Mouse (Mus musculus) hindbrain, embryonic 10.5 days (tissue): ENCODE results near the gene Ap1ar. TPM values are rescaled to one million over a fixed set of nuclear protein-coding genes. Genes with fewer than 3 reads are reported as not detected.
"Not testable (repeated sequence)": the region's sequence is repeated elsewhere in the genome, so short reads cannot be mapped to it uniquely, and the experiment has no call there.

ENCODE experiments used
- DNase-seq: peaks from one replicate; pipeline ENCODE4 v3.0.0-alpha.2; 2017; ENCODE audit warnings: low spot score
- H3K27ac ChIP-seq: fragments of 300-500 bp; sonication (generic); 2 replicates; pipeline ENCODE4 v1.5.1; 2016; ENCODE audit warnings: mild to moderate bottlenecking, moderate library complexity
- H3K27me3 ChIP-seq: fragments of 300-500 bp; sonication (generic); 2 replicates; pipeline ENCODE4 v1.6.1; 2016; ENCODE audit warnings: mild to moderate bottlenecking; ENCODE audit not compliant: poor library complexity, insufficient read depth, severe bottlenecking
- H3K36me3 ChIP-seq: fragments of 300-500 bp; sonication (generic); 2 replicates; pipeline ENCODE4 v1.6.1; 2016; ENCODE audit warnings: mild to moderate bottlenecking, moderate library complexity
- H3K4me1 ChIP-seq: fragments of 300-500 bp; sonication (generic); replicated peaks from 2 replicates; pipeline ENCODE4 v1.6.1; 2016; ENCODE audit warnings: mild to moderate bottlenecking
- H3K4me3 ChIP-seq: fragments of 300-500 bp; sonication (generic); 2 replicates; pipeline ENCODE4 v1.5.1; 2016; ENCODE audit warnings: mild to moderate bottlenecking, moderate library complexity
- H3K9me3 ChIP-seq: fragments of 300-500 bp; sonication (generic); 2 replicates; pipeline ENCODE4 v1.6.1; 2016; ENCODE audit warnings: mild to moderate bottlenecking, moderate library complexity
- WGBS: fragments of 180-500 bp; shearing (Covaris S2); methylation state at CpG from one replicate; pipeline ENCODE4 v1.1.7; 2016; 5-methylcytosine and 5-hydroxymethylcytosine counted together
- polyA plus RNA-seq: library from polyadenylated mRNA; unstranded; fragments of >200 nt; fragmentation: Nextera tagmentation; extraction: Ambion mirVana; gene quantifications from 2 replicates; pipeline ENCODE4 v1.2.1, GENCODE M21; 2016

The Ap1ar gene
- polyA plus RNA-seq, 1 experiment from 2014 or later: 56.0 TPM

GRCm38 (mm10) chr3:127789500-127790191, 47.7 kb downstream of the Ap1ar start, which contains the start of gene Tifa:
Gene Tifa, plus strand, starts transcription at chr3:127789805.
- no peaks in the 10 kb centered on the region for H3K9me3 ChIP-seq
- DNase-seq: peak; percentile 64

GRCm38 (mm10) chr3:127788919-127789318, 48.4 kb downstream of the Ap1ar start:
- peaks cover 25% of the 10 kb centered on the region for H3K4me1 ChIP-seq
- 18% methylated on average over 8 of the region's 8 CpGs for WGBS
- peaks cover 67% of the 10 kb centered on the region for H3K27me3 ChIP-seq
- peak overlapping the region; percentile 70 for H3K4me3 ChIP-seq
- H3K36me3 ChIP-seq: no peaks in the 10 kb centered on the region
- DNase-seq: no peak
- no peak overlapping the region for H3K27ac ChIP-seq
- no peaks in the 10 kb centered on the region for H3K9me3 ChIP-seq

More at GRCm38 (mm10) chr3:127789500-127790191, 47.7 kb downstream of the Ap1ar start, which contains the start of gene Tifa:
- H3K4me1 ChIP-seq: peaks cover 25% of the 10 kb centered on the region
- under 1% methylated on average over 44 of the region's 44 CpGs for WGBS
- peaks cover 67% of the 10 kb centered on the region for H3K27me3 ChIP-seq
- H3K36me3 ChIP-seq: no peaks in the 10 kb centered on the region
- H3K4me3 ChIP-seq: peak within 1 kb of the TSS; percentile 70
- H3K27ac ChIP-seq: peak within 1 kb of the TSS; percentile 75

GRCm38 (mm10) chr3:127788038-127788437, 49.3 kb downstream of the Ap1ar start:
- no peak for DNase-seq
- Histone ChIP-seq H3K27ac (no peak overlapping the region), H3K36me3 (no peaks in the 10 kb centered on the region), H3K27me3 (peaks cover 67% of the 10 kb centered on the region), H3K9me3 (0 out of 2 replicates have a peak, but pooled peaks cover 3% of the 10 kb centered on the region), H3K4me1 (peaks cover 25% of the 10 kb centered on the region), H3K4me3 (no peak overlapping the region)
- 41% methylated on average over 7 of the region's 7 CpGs for WGBS

GRCm38 (mm10) chr3:127787032-127787431, 50.3 kb downstream of the Ap1ar start:
- H3K27ac ChIP-seq: no peak overlapping the region
- 0 out of 2 replicates have a peak, but pooled peaks cover 3% of the 10 kb centered on the region for H3K9me3 ChIP-seq
- H3K27me3 ChIP-seq: peaks cover 60% of the 10 kb centered on the region
- H3K4me1 ChIP-seq: peaks cover 25% of the 10 kb centered on the region
- H3K36me3 ChIP-seq: no peaks in the 10 kb centered on the region
- no peak for DNase-seq
- no peak overlapping the region for H3K4me3 ChIP-seq

- H3K4me3 ChIP-seq, H3K4me1 ChIP-seq, DNase-seq, H3K9me3 ChIP-seq, H3K36me3 ChIP-seq, H3K27ac ChIP-seq: not testable (repeated sequence)
- peaks cover 43% of the 10 kb centered on the region for H3K27me3 ChIP-seq
- 95% methylated on average over 8 of the region's 8 CpGs for WGBS
Measured at GRCm38 (mm10) chr3:127783680-127784079, 53.6 kb downstream of the Ap1ar start.

GRCm38 (mm10) chr3:127782921-127783320, 54.4 kb downstream of the Ap1ar start:
- 90% methylated on average over 6 of the region's 6 CpGs for WGBS
- no peak overlapping the region for H3K27ac ChIP-seq
- H3K36me3 ChIP-seq: no peaks in the 10 kb centered on the region
- H3K4me1 ChIP-seq: peaks cover 5% of the 10 kb centered on the region
- DNase-seq: no peak
- H3K4me3 ChIP-seq: no peak overlapping the region
- 0 out of 2 replicates have a peak, but pooled peaks cover 3% of the 10 kb centered on the region for H3K9me3 ChIP-seq
- H3K27me3 ChIP-seq: peaks cover 35% of the 10 kb centered on the region

GRCm38 (mm10) chr3:127780921-127781320, 56.4 kb downstream of the Ap1ar start:
- Histone ChIP-seq H3K4me3 (no peak overlapping the region), H3K27me3 (peaks cover 16% of the 10 kb centered on the region; the same call in 1 of the 2 replicates), H3K27ac (no peak overlapping the region), H3K36me3 (no peaks in the 10 kb centered on the region), H3K9me3 (0 out of 2 replicates have a peak, but pooled peaks cover 3% of the 10 kb centered on the region), H3K4me1 (peaks cover 5% of the 10 kb centered on the region)
- no peak for DNase-seq
- WGBS: 94% methylated on average over 9 of the region's 9 CpGs

- Histone ChIP-seq H3K36me3 (no peaks in the 10 kb centered on the region), H3K4me3 (peak within 1 kb of the TSS; percentile 54), H3K27ac (peak within 1 kb of the TSS; percentile 67), H3K27me3 (peaks cover 16% of the 10 kb centered on the region; the same call in 1 of the 2 replicates), H3K9me3 (0 out of 2 replicates have a peak, but pooled peaks cover 3% of the 10 kb centered on the region), H3K4me1 (peaks cover 5% of the 10 kb centered on the region)
- 2% methylated on average over 24 of the region's 24 CpGs for WGBS
- peak; percentile 63 for DNase-seq
Measured at GRCm38 (mm10) chr3:127780021-127780644, 57.2 kb downstream of the Ap1ar start, which contains the start of gene Alpk1. Gene Alpk1, minus strand, starts transcription at chr3:127780527.

- DNase-seq: no peak
- Histone ChIP-seq H3K4me3 (no peak overlapping the region), H3K9me3 (no peaks in the 10 kb centered on the region), H3K4me1 (no peaks in the 10 kb centered on the region), H3K36me3 (no peaks in the 10 kb centered on the region), H3K27me3 (peaks cover 8% of the 10 kb centered on the region), H3K27ac (no peak overlapping the region)
- WGBS: 88% methylated on average over 11 of the region's 11 CpGs
Measured at GRCm38 (mm10) chr3:127769146-127769545, 68.2 kb downstream of the Ap1ar start.

- Histone ChIP-seq H3K36me3 (no peaks in the 10 kb centered on the region), H3K9me3 (no peaks in the 10 kb centered on the region), H3K27ac (no peak overlapping the region), H3K4me1 (no peaks in the 10 kb centered on the region), H3K4me3 (no peak overlapping the region), H3K27me3 (peaks cover 31% of the 10 kb centered on the region)
- WGBS: 74% methylated on average over 3 of the region's 3 CpGs
- DNase-seq: no peak
Measured at GRCm38 (mm10) chr3:127765971-127766370, 71.4 kb downstream of the Ap1ar start.

- H3K27ac ChIP-seq: no peak overlapping the region
- no peaks in the 10 kb centered on the region for H3K4me1 ChIP-seq
- no peaks in the 10 kb centered on the region for H3K9me3 ChIP-seq
- H3K4me3 ChIP-seq: no peak overlapping the region
- no peak for DNase-seq
- no peaks in the 10 kb centered on the region for H3K36me3 ChIP-seq
- WGBS: 59% methylated on average over 5 of the region's 5 CpGs
- peaks cover 43% of the 10 kb centered on the region for H3K27me3 ChIP-seq
Measured at GRCm38 (mm10) chr3:127764541-127764940, 72.8 kb downstream of the Ap1ar start.

GRCm38 (mm10) chr3:127763076-127763612, 74.2 kb downstream of the Ap1ar start:
- H3K4me3 ChIP-seq: no peak overlapping the region
- peaks cover 57% of the 10 kb centered on the region for H3K27me3 ChIP-seq
- H3K36me3 ChIP-seq: no peaks in the 10 kb centered on the region
- H3K27ac ChIP-seq: no peak overlapping the region
- DNase-seq: peak; percentile 77
- 29% methylated on average over 7 of the region's 7 CpGs for WGBS
- no peaks in the 10 kb centered on the region for H3K9me3 ChIP-seq
- H3K4me1 ChIP-seq: peaks cover 10% of the 10 kb centered on the region

GRCm38 (mm10) chr3:127762403-127762802, 74.9 kb downstream of the Ap1ar start:
- Histone ChIP-seq H3K27me3 (peaks cover 65% of the 10 kb centered on the region), H3K27ac (no peak overlapping the region), H3K9me3 (no peaks in the 10 kb centered on the region), H3K4me1 (peaks cover 13% of the 10 kb centered on the region), H3K36me3 (no peaks in the 10 kb centered on the region), H3K4me3 (no peak overlapping the region)
- DNase-seq: no peak
- 67% methylated on average over 8 of the region's 8 CpGs for WGBS
